Mouse (Mus musculus) embryonic facial prominence, embryonic 12.5 days (tissue): ENCODE measurements around the gene Mapkbp1. TPM values are rescaled to one million over a fixed set of nuclear protein-coding genes. Genes with fewer than 3 reads are reported as not detected.

Experiments used
- ATAC-seq: fragments of 200-750 bp; cut with Nextera tagmentation; 2 replicates; pipeline ENCODE4 v1.8.0; 2017; ENCODE audit not compliant: insufficient number of reproducible peaks, insufficient read depth, low FRiP score, low TSS enrichment
- H3K27ac ChIP-seq: fragments of 300-500 bp; sonication (generic); 2 replicates; pipeline ENCODE4 v1.5.1; 2016; ENCODE audit warnings: mild to moderate bottlenecking
- H3K27me3 ChIP-seq: fragments of 300-500 bp; sonication (generic); 2 replicates; pipeline ENCODE4 v1.6.1; 2016; ENCODE audit warnings: mild to moderate bottlenecking, moderate library complexity
- H3K36me3 ChIP-seq: fragments of 300-500 bp; sonication (generic); 2 replicates; pipeline ENCODE4 v1.6.1; 2016; ENCODE audit warnings: mild to moderate bottlenecking
- H3K4me1 ChIP-seq: fragments of 300-500 bp; sonication (generic); 2 replicates; pipeline ENCODE4 v1.6.1; 2016
- H3K4me2 ChIP-seq: fragments of 300-500 bp; sonication (generic); replicated peaks from 2 replicates; pipeline ENCODE4 v1.6.1; 2016; ENCODE audit warnings: mild to moderate bottlenecking, moderate library complexity
- H3K4me3 ChIP-seq: fragments of 300-500 bp; sonication (generic); 2 replicates; pipeline ENCODE4 v1.5.1; 2016; ENCODE audit warnings: mild to moderate bottlenecking
- H3K9ac ChIP-seq: fragments of 300-500 bp; sonication (generic); 2 replicates; pipeline ENCODE4 v1.6.1; 2016; ENCODE audit warnings: mild to moderate bottlenecking, moderate library complexity
- H3K9me3 ChIP-seq: fragments of 300-500 bp; sonication (generic); 2 replicates; pipeline ENCODE4 v1.6.1; 2016; ENCODE audit warnings: mild to moderate bottlenecking, moderate library complexity
- WGBS: fragments of 180-500 bp; shearing (Covaris S2); methylation state at CpG from one replicate; pipeline ENCODE4 v1.1.7; 2016; 5-methylcytosine and 5-hydroxymethylcytosine counted together
- polyA plus RNA-seq: library from polyadenylated mRNA; unstranded; fragments of >200 nt; fragmentation: Nextera tagmentation; extraction: Ambion mirVana; gene quantifications from 2 replicates; pipeline ENCODE4 v1.2.1, GENCODE M21; 2016

Gene Mapkbp1
- polyA plus RNA-seq, 1 experiment from 2014 or later, result 3.9 TPM

DNA sequence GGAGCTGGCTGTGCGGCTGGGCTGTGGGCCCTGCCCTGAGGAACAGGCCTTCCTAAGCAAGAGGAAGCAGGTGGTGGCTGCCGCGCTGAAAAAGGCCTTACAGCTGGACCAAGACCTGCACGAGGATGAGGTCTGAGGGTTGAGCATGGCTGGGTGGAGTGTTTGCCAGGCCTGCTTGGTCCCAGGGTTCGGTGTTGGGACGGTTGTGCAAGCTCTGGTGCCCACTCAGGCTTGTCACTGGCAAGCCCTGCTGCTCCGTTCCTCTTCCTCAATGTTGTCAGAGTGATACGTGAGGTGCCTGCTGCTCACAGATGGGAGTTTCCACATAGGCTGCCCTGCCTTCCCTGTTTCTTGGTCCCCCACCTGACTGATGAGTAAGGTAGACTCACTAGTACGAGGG lies 65.2 kb downstream of the Mapkbp1 start:
- WGBS, result 94% methylated on average over 9 of the region's 9 CpGs
- Histone ChIP-seq H3K27ac (no peak overlapping the region), H3K4me3 (no peak overlapping the region), H3K9ac (no peak overlapping the region), H3K36me3 (peaks cover 94% of the 10 kb centered on the region), H3K4me2 (no peak overlapping the region), H3K4me1 (no peaks in the 10 kb centered on the region), H3K27me3 (no peaks in the 10 kb centered on the region), H3K9me3 (no peaks in the 10 kb centered on the region)
- ATAC-seq, result no peak

DNA sequence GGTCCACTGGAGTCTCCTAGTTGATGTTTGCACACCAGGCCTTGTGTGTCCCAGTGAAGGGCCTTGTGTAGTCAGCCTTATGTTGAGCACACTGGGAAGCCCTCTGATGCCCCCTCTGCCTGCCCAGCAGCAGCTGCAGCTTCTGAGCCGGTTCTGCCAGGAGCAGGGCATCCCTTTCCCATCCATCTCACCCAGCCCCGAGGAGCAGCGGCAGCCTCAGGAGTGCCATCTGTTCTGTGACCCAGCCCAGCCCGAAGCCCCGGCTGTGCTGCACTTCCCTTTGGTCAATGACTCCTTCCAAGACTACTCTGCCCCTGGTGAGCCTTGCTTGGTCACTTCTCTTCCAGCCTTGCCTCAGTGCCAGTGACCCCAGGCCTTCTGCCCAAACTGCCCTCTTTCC lies 68.5 kb downstream of the Mapkbp1 start:
- no peak overlapping the region for H3K27ac ChIP-seq
- H3K4me3 ChIP-seq, result no peak overlapping the region
- peaks cover 64% of the 10 kb centered on the region for H3K36me3 ChIP-seq
- H3K9me3 ChIP-seq, result no peaks in the 10 kb centered on the region
- H3K4me1 ChIP-seq, result peaks cover 12% of the 10 kb centered on the region; the same call in 1 of the 2 replicates
- no peaks in the 10 kb centered on the region for H3K27me3 ChIP-seq
- no peak overlapping the region for H3K4me2 ChIP-seq
- no peak overlapping the region for H3K9ac ChIP-seq
- 84% methylated on average over 5 of the region's 5 CpGs for WGBS
- no peak for ATAC-seq

DNA sequence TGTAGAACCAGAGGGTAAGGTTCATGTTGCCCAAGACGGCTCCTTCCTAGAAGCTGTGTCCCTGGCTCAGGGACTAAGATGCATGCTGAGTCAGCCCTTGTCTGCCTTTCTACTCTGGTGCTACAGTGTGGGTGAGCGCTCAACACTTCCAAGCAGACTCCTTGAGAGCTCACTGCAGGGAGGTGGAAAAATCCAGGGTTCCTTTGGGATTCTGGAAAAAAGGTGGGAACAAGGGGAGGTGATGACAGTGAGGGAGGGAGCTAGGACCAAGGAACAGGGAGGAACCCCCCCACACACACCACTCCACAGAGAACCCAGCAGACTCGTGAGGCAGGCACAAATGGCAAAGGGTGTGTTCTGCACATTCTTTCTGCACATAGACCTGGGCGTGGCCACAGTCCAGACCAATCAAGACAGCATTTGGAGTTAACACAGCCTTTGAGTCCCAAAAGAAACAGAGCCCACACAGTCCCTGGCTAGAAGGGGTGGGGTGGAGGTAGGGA lies 71.7 kb downstream of the Mapkbp1 start:
- H3K9me3 ChIP-seq, result no peaks in the 10 kb centered on the region
- H3K27ac ChIP-seq, result no peak overlapping the region
- WGBS, result 55% methylated on average over 4 of the region's 4 CpGs
- peaks cover 12% of the 10 kb centered on the region; the same call in 1 of the 2 replicates for H3K4me1 ChIP-seq
- no peak overlapping the region for H3K4me3 ChIP-seq
- no peak overlapping the region; the same call in 1 of the 2 replicates for H3K9ac ChIP-seq
- peaks cover 33% of the 10 kb centered on the region for H3K36me3 ChIP-seq
- no peaks in the 10 kb centered on the region for H3K27me3 ChIP-seq
- no peak overlapping the region for H3K4me2 ChIP-seq
- ATAC-seq, result no peak

DNA sequence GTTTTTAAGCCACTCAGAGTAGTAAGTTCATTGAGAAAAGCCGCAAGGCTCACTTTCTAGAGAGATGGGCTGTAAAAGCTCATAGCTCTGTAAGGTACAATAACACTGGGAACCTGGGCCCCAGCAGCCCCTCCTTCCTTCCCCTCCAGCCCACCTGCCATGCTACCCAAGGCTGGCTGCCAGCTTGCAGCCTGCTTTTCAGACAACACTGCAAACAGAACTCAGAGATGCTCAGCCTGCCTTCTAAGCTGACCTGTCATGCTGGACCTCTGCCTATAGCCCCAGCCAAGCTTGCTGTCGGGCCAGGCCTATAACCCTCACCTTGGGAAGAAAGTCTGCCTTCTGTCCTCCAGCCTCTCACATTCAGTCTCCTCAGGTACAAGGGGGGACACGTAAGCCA lies 72.2 kb downstream of the Mapkbp1 start:
- H3K9me3 ChIP-seq, result no peaks in the 10 kb centered on the region
- no peak overlapping the region for H3K4me3 ChIP-seq
- no peak overlapping the region for H3K9ac ChIP-seq
- no peak for ATAC-seq
- peak overlapping the region; percentile 20; the same call in 1 of the 2 replicates for H3K27ac ChIP-seq
- H3K4me2 ChIP-seq, result no peak overlapping the region
- WGBS, result 81% methylated on average over 3 of the region's 3 CpGs
- peaks cover 12% of the 10 kb centered on the region; the same call in 1 of the 2 replicates for H3K4me1 ChIP-seq
- H3K27me3 ChIP-seq, result no peaks in the 10 kb centered on the region
- H3K36me3 ChIP-seq, result peaks cover 27% of the 10 kb centered on the region

DNA sequence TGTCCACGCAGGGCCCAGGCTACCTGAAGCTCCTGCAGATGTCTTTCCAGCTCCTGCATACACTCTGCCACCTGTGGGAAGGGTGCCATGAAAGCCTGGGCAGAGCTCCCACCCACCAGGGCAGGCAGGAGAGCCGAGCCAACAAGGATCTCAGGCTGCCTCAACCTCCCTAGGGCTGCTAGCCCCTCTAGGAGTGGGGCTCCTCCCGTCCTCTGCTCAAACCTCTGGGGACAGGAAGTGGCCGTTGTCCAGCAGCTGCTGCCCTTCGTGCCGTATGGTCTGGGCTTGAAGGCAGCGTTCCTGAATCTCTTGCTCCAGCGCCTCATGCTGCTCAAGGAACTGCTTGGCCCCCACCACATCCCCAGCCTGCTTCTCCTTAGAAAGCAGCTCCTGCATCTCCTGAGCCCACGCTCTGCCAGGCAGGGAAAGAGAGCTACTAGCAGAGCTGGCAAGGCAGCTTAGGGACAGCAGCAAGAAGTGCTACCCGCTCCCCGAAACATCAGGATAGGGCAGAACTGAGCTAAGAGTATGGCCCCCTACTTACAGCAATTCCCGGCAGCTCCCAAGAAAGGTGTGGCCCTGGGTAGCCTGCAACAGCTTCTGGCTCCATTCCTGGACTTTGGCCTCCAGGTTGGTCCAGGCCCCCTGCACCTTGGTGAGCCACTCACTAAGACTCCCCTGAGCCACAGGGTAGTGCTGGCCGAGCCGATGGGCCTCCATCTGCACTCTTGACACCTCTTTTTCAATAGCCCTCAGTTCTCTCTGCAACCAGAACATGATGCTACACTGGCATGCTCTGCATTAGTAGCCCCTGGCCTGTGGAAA lies 74.2 kb downstream of the Mapkbp1 start:
- Histone ChIP-seq H3K27ac (no peak overlapping the region), H3K9ac (no peak overlapping the region)
- WGBS, result 56% methylated on average over 14 of the region's 14 CpGs

GRCm38 (mm10) chr2:120048173-120048572 lies 75.7 kb downstream of the Mapkbp1 start:
- no peak overlapping the region for H3K9ac ChIP-seq
- H3K4me3 ChIP-seq, result no peak overlapping the region
- H3K4me2 ChIP-seq, result no peak overlapping the region
- H3K36me3 ChIP-seq, result no peaks in the 10 kb centered on the region
- H3K9me3 ChIP-seq, result no peaks in the 10 kb centered on the region
- peaks cover 12% of the 10 kb centered on the region; the same call in 1 of the 2 replicates for H3K4me1 ChIP-seq
- H3K27me3 ChIP-seq, result no peaks in the 10 kb centered on the region
- no peak overlapping the region for H3K27ac ChIP-seq
- WGBS, result 76% methylated on average over 9 of the region's 9 CpGs
- ATAC-seq, result no peak

More for the DNA sequence above, 74.2 kb downstream of the Mapkbp1 start:
- no peaks in the 10 kb centered on the region for H3K27me3 ChIP-seq
- H3K4me2 ChIP-seq, result no peak overlapping the region
- ATAC-seq, result no peak
- peaks cover 12% of the 10 kb centered on the region; the same call in 1 of the 2 replicates for H3K4me1 ChIP-seq
- no peaks in the 10 kb centered on the region for H3K9me3 ChIP-seq
- H3K4me3 ChIP-seq, result no peak overlapping the region
- peaks cover 7% of the 10 kb centered on the region for H3K36me3 ChIP-seq

- H3K4me2 ChIP-seq, result no peak overlapping the region
- no peak for ATAC-seq
- no peak overlapping the region for H3K9ac ChIP-seq
- no peak overlapping the region for H3K4me3 ChIP-seq
- H3K27ac ChIP-seq, result no peak overlapping the region
- no peaks in the 10 kb centered on the region for H3K27me3 ChIP-seq
- H3K4me1 ChIP-seq, result peaks cover 4% of the 10 kb centered on the region; the same call in 1 of the 2 replicates
- 56% methylated on average over 10 of the region's 10 CpGs for WGBS
- no peaks in the 10 kb centered on the region for H3K9me3 ChIP-seq
- H3K36me3 ChIP-seq, result no peaks in the 10 kb centered on the region
Measured at GRCm38 (mm10) chr2:120049632-120050274, 77.3 kb downstream of the Mapkbp1 start.

GRCm38 (mm10) chr2:120051405-120051804 lies 78.9 kb downstream of the Mapkbp1 start:
- no peaks in the 10 kb centered on the region for H3K36me3 ChIP-seq
- H3K9ac ChIP-seq, result no peak overlapping the region
- WGBS, result 67% methylated on average over 6 of the region's 6 CpGs
- no peak for ATAC-seq
- H3K27me3 ChIP-seq, result no peaks in the 10 kb centered on the region
- H3K4me1 ChIP-seq, result no peaks in the 10 kb centered on the region
- no peak overlapping the region for H3K4me2 ChIP-seq
- H3K4me3 ChIP-seq, result no peak overlapping the region
- no peak overlapping the region for H3K27ac ChIP-seq
- no peaks in the 10 kb centered on the region for H3K9me3 ChIP-seq

DNA sequence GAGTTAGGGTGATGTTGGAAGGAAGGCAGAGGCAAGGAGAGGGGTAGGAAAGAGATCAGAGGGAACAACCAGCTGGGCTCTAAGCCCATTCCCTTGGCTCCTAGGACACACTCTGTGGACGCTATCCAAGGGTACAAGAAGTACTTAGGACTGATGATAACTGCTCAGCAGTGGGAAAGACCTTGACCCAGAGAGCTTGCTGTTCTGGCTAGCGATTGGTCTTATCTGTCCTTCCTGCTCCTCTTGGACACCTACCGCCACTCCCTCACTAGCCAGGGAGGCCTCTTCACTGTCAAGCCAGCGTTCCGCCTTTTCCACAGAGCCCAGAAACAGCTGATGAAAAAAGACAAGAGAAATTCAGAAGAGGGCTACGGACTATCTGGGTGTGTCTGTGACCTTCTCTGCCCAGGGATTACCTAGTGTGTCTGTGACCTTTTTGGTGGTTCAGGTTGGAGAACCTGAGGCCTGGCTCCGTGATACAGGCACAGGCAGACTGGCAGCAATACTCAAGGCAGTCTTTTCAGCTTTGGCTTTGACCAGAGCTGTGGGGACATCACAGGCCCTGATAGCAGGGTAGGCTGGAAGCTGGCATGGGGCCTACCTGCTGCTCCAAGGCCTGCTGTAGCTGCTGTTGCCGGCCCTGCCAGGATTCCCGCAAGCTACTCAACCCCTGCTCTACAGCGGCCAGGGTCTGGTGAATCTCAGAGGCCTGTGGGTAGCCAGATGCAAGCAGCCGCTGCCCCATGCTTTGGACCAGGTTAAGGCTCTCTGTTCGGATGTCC lies 82.5 kb downstream of the Mapkbp1 start:
- no peaks in the 10 kb centered on the region for H3K36me3 ChIP-seq
- no peak overlapping the region for H3K27ac ChIP-seq
- no peak overlapping the region for H3K4me3 ChIP-seq
- no peak overlapping the region for H3K9ac ChIP-seq
- no peak overlapping the region for H3K4me2 ChIP-seq
- no peaks in the 10 kb centered on the region for H3K27me3 ChIP-seq
- no peaks in the 10 kb centered on the region for H3K9me3 ChIP-seq
- H3K4me1 ChIP-seq, result no peaks in the 10 kb centered on the region
- WGBS, result 84% methylated on average over 12 of the region's 12 CpGs
- no peak for ATAC-seq

- no peaks in the 10 kb centered on the region for H3K27me3 ChIP-seq
- WGBS, result 82% methylated on average over 10 of the region's 10 CpGs
- no peak overlapping the region for H3K4me3 ChIP-seq
- H3K4me2 ChIP-seq, result no peak overlapping the region
- no peak overlapping the region for H3K9ac ChIP-seq
- no peaks in the 10 kb centered on the region for H3K9me3 ChIP-seq
- no peak for ATAC-seq
- H3K27ac ChIP-seq, result no peak overlapping the region
- no peaks in the 10 kb centered on the region for H3K4me1 ChIP-seq
- no peaks in the 10 kb centered on the region for H3K36me3 ChIP-seq
Measured at GRCm38 (mm10) chr2:120055923-120056322, 83.4 kb downstream of the Mapkbp1 start.

GRCm38 (mm10) chr2:120058818-120059217 lies 86.3 kb downstream of the Mapkbp1 start:
- Histone ChIP-seq H3K27ac (no peak overlapping the region), H3K4me2 (no peak overlapping the region), H3K27me3 (no peaks in the 10 kb centered on the region), H3K4me3 (no peak overlapping the region), H3K4me1 (no peaks in the 10 kb centered on the region), H3K36me3 (no peaks in the 10 kb centered on the region), H3K9ac (no peak overlapping the region), H3K9me3 (no peaks in the 10 kb centered on the region)
- WGBS, result 76% methylated on average over 4 of the region's 4 CpGs
- no peak for ATAC-seq
